Mouse (Mus musculus): ENCODE measurements at regions not wholly inside any gene's neighbourhood (a gene's known extent, or its start where the extent isn't known, plus 50 kb on each side); places are given as distances from the start of the nearest gene placed in this dataset.
A peak's percentile ranks its signal among the peaks of the same experiment; 100 is the strongest.

DNA sequence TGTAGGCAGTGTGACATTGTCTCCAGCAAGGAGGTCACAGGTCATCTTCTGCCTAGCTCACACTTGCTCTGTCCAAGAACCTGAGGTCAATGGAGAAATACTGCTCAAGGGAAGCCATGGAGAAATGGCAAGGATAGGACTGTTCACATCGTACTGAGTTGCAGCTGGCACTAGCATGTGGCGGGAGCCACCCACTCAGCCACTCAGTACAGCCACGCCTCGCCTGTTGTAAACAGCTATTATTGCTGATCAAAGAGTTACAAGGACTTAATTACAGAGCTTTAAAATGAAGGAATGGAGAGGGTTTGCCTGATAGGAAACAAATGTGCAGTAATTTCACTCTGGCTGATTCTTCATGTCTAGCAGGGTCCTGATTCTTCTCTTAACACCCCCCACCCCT is 64.8 kb downstream of the Dll1 start:
- DNase-seq (ENCODE audit: low read depth, low spot score), result no peak

DNA sequence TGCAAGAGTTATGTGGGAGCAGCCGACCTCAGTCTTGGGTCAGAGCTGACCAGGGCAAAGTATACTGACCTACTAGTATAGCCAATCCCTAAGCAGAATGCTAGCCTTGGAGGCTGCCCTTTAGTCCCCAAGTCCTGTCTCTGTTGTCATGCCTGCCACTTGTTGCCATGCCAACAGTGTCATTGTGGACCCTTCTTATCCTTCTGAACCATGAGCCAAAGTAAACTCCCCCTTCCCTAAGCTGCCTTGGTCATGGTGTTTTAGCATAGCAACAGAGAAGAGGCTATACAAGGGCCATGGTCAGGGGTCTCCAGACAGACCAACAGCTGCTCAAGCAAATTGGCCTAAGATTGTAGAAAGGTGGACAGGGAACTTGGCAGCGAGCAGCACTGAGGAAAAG is 66.2 kb downstream of the Dll1 start:
- peak; percentile 8 for DNase-seq (ENCODE audit: low read depth, low spot score)

DNA sequence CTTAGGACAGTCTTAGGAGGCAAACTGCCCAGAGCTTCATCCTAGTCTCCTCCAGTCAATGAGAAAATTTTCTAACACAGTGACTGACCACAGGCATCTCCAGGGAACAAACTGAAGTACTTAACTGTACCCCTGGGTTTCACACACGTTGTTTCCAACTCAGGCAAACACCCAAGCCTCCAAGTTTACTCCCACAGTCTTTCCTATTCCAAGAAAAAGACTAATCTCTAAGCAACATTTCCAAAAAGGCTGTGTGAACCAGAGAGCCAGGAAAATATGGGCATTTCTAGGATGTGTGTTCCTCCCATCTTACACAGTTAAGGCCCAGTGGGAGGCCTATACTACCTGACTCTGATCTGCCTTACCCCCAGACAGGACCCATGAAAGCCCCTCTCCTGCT is 74.6 kb downstream of the Dll1 start:
- no peak for DNase-seq (ENCODE audit: low read depth, low spot score)

DNA sequence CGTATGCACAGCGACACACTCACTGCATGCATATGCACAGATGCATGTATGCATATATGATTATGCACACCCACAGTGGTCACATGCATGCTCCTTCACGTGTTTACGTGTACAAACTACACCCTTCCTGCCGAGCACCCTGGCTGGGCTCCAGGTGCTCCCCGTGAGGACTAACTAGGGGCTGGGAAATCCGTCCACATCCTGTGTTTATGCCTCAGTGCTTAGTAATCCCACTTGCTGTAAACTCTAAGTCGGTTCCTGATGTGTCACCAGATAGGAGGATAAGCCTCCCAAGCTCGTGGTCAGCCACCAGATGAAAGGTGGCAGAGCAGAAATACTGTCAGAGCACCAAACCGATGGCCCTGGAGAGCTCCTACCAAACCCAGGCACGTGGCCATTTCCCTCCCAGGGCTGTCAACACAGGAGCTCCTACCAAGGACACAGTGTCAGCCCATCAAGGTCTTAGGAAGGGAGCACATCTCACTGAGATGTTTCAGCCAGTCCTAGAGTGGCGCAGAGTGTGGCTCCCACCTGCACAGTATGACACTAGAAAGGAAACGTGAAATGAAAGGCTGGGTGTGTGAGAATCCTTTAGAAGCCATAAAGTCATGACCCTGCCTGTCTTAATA is 76.8 kb downstream of the Dll1 start:
- DNase-seq (ENCODE audit: low read depth, low spot score), result no peak

DNA sequence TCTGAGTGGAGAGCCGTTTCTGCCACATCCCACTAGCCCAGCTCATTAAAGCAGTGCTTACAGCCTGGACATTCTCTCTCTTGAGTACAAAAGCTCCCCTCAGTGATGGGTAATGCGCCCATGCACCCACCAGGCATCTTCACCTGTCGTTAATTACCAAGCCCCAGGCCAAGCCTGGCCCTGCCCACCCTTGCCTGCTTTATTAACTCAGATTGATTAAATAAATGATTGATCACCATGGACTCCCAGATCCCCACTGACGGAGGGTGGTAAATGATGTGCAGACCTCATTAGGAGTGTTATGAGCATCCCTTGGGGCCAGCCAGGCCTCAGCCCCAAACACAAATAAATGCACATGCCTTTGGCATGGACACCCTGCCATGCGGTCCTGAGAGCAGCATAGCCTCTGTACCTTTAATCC is 82.5 kb downstream of the Dll1 start:
- no peak for DNase-seq (ENCODE audit: low read depth, low spot score)

DNA sequence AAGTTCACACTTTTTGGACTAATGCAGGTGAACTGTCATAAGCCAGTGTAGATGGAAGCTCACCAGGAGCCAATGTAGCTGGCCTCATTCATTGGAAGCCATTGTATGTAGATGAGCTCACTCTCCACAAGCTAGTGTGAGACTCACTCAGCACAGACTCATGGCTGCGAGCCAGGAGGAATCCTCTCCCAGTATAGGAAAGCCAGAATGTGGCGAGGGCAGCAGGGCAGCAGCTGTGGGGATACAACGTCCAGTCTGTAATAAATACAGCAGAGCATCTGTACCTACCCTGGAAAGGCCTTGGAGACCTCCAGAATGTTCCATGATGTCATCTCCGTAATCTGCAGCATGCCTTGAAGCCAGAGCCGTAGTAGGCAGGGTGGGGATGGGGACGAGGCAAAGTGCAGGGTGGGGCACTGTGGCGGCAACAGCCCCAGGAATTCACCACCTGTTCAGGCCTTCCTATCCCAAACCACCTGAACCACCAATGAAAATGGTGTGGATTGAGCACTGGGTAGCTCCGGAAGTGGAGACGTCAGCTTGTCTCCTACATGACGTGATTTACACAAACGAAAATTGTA is 84.1 kb downstream of the Dll1 start:
- DNase-seq (ENCODE audit: low read depth, low spot score), result no peak

DNA sequence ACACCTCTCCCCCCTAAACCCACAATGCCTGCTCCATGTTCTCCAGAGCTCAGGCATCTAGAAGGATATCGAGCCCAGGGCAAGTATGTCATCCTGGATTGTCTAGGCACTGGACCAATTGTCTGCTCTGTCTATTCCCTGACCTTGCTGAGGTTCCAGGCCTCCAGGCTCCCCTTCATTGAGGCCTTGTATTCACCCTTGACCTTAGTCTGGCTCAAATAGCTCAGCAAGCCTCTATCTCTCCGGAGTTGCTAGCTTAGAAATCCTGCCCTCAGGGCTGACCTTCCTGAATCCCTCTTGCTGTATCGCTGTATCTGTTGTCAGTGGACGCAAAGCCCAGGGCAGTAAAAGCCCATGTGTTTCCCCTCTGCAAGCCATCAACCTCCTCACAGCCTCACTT is 85.0 kb downstream of the Dll1 start:
- DNase-seq (ENCODE audit: low read depth, low spot score), result no peak

DNA sequence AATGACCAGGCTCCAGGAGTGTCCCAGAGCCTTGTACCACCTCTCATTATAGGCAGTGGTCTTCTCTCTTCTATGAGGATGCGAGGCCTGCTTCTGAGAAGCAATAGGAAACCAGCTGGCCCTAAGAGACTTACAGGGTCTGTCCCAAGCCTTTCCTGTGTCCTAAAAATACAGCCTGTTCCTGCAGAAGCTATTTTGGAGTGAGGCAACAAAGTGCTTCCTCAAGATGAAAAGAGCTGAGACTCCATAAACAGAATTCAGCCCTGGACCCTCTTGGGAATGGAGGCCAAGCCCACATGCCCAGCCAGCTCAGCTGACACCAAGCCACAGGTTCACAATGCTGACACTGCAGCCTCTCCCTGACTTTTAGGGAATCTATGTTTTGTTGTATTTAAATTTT is 86.3 kb downstream of the Dll1 start:
- no peak for DNase-seq (ENCODE audit: low read depth, low spot score)

DNA sequence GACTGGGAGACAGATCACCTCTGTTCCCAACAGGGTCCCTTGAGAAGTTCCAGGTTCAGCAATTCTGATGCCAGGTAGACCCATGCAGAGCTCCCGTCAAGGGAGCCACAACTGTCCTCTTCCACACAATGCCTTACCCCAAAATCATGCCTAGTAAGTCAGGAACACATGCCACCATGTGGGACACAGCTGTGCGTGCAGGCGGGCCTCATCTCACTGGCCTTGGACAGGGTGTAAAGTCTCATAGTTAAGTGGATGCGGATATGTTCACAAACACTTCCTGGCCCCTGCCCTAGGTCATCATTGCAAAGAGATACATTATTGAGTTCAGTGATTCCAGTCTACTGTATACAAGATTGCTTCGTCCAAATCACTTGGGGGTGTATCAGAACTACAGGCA is 87.6 kb downstream of the Dll1 start:
- no peak for DNase-seq (ENCODE audit: low read depth, low spot score)

DNA sequence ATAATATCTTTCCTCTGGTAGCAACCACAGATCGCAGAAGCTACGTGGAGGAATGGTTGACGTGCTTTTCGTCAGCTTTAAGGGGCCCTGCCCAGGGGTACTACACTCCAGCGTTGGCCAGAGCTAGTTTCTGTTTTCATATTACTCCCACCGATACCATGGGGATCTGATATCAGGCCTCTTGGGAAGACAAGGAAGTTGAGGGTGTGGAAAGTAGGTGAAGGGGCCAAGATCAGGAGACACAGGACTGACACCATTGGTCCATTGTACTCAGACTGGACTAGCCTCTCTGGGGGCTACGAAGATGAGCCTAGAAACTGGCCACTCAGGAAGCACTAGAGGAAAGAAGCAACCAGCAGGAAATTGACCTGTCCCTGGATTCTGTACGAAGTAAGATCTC is 88.0 kb downstream of the Dll1 start:
- DNase-seq (ENCODE audit: low read depth, low spot score), result no peak

DNA sequence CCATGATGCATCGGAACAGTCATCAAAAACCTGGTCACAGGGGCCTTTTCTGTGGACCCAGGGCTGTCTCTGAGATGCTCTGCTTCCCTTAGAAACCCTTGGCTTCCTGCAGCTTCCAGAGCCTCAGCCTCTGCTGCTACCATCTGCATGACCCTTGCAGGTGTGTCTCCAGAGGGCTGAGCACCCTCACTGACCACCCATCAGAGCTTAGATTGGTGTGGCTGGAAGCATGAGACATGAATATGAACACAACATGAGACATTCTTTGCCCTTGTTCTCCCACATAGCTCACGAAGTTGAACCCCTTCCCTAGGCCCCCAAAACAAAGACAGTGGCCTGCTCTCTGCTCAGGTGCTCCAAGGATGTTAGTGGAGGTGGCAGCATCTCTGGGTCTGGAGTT is 90.1 kb downstream of the Dll1 start:
- no peak for DNase-seq (ENCODE audit: low read depth, low spot score)

DNA sequence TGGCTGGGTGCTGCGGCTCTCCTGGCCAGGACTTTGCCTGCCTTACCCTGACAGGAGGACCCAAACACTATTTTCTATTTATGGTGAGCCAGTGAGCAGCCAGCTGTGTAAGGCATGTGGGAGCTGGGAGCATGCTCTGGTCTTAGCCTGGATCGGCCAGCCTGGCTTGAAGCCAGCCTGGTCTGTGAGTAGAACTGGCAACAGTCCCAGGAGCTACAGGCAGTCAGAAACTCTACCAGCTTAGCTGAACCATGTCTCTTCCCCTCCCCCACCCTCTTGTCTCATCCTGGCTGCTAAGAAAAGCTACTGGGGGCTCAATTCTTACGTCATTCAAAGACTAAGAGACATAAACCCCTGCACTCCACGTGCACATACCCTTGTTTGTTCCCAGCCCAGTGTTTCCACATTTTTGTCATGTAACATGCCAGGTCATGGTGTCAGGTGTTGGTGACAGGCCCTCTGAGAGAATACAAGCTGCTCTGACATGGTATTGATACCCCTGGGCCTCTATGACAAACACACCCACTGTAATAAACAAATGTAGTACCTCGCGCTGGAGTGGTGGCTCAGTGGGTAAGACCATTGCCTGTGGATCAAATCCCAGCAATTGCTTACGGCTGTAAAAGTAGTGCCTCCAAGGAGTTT is 91.2 kb downstream of the Dll1 start:
- DNase-seq (ENCODE audit: low read depth, low spot score), result no peak

DNA sequence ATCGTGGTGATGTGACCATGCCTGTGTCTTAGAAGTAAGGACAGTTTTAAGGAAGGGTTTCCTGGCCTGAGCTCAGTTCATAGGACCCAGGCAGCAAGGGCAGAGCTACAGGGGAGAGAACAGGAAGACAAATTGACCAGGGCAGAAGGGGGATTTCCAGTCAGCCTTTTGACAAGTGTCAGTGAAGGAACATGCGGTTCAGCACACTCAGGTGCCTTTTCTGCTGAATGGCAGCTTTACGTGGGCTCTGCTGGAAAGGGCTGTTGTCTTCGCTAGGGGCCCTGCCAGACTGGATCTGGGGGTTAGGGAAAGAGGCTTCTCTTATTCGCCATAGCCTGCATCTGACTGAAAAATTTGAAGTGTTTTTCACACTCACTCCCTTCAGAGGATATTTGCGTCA is 106.8 kb downstream of the Dll1 start:
- no peak for DNase-seq (ENCODE audit: low read depth, low spot score)

DNA sequence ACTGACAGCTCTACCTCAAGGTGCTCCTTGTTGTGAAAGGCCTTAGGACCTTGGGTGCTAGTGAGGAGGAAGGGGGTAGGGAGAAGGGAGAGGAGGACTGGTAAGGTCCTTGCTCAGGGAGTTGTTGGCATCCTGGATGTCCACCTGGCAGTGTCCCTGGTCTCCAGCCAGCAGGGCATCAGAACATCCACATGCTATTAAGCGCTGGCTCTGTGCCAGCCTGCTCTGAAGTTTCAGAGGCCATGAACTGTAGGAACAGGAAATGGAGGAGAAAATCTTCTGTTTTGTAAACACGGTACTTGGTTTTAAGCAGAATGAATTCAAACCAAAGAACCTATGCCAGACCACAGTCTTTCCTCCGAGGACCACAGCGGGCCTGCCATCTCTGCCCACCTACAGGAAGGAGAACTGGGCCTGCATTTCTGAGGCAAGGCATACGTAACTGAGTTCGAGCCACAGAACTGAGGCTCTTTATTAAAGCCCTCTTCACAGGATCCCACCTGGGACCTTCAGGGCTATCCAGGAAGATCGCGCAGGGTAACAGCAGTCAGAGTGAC is 107.5 kb downstream of the Dll1 start:
- DNase-seq (ENCODE audit: low read depth, low spot score), result no peak

DNA sequence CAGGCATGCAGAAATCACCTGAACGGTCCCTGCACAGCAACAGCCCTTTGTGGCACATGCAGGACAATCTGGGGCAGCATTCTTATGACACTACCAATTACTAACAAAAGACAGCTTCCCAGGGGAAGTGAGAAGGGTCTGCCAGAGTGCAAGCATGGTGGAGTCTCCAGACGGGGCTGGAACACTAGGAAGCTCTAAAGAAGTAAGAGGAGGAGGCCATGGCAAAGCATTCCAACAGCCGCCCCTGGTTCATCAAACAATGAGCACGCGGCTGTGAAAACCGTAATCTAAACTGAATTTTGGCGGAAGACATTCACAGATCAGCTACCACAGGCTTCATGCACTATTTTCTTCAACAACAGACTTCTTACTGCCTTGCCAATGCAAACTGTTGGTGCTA is 109.0 kb downstream of the Dll1 start:
- DNase-seq (ENCODE audit: low read depth, low spot score), result no peak

DNA sequence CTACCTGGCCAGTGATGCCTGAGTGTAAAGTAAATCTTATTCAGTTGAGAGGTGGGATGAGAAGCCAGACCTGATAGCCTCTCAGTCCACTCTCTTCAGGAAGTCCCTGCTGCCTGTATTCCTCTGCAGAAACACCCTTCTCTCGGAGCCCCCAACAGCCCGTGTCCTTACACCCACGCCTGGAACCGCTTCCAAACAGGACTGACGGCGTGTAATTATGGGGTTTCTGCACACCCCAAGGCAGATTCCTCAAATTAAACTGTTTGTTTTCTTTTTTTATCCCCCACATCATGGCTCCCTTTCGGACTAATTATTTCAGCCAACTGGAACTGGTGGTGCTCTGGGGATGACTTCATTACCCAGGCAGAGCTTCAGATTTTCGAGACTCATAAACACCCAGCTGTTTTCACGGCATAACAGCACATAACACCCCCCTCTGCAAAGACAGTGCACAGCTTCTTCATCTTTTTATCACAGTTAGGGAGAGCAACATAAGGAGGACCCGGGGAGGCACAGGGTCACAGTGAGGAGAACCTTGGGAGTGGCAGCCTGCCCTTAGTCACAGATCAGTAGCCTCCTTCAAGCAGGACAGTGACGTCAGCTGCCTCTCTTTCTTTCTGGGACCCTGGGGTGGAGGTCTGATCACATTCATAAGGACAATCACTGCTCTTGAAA is 117.1 kb downstream of the Dll1 start:
- DNase-seq (ENCODE audit: low read depth, low spot score), result no peak

DNA sequence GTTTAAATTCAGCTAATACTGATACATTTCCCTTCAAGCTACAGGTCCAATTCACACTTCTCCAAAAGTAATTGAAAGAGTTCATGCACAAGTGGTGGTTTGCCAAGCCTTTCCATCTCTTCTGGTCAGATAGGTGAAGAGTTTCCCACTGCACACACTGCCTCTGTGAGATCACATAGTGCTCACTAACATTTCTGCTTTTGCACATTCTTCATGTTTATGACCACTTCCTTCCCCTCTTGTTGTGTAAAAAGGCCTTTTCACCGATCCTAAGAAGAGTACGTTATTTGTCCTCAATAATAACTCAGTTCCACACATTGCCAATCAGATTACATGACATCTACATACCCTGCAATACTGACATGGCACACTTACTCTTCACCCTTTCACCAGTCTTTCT is 120.8 kb downstream of the Dll1 start:
- DNase-seq (ENCODE audit: low read depth, low spot score), result no peak

DNA sequence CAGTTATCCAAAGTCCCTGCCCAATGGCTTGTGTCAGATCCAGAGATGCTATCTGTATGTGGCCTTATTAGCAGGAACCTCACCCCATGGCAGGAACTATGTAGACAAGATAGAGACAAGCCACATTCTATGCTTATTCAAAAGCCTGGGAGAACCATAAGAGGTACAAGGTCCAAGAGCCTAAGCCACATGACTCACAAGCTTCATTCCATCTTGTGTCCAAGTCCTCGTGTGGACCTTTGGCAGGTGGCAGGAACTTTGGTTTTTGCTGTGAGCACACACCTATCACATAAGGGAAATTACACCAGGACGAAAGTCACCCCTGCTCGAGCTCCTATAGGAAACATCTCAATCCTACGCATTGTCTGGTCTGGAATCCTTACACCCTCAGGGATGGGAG is 122.9 kb downstream of the Dll1 start:
- DNase-seq (ENCODE audit: low read depth, low spot score), result no peak

DNA sequence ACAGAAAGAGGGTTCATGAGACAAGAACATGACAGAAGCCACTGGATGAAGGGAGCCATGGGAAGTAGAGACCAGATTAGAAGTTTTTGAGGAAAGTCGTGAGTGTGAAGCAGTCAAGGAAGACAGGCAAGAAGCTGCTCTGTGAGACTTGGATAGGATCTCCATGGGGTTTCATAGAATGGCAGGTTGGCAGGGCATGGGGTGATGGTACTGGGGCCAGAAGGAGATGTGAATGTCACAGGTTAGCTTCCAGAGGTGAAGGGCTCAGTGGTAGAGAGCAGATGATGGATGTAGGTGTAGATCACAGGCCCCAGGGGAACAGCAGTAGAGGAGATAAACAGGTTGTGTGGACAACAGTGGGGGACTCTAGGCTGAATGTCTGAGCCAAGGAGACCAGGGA is 123.4 kb downstream of the Dll1 start:
- no peak for DNase-seq (ENCODE audit: low read depth, low spot score)

DNA sequence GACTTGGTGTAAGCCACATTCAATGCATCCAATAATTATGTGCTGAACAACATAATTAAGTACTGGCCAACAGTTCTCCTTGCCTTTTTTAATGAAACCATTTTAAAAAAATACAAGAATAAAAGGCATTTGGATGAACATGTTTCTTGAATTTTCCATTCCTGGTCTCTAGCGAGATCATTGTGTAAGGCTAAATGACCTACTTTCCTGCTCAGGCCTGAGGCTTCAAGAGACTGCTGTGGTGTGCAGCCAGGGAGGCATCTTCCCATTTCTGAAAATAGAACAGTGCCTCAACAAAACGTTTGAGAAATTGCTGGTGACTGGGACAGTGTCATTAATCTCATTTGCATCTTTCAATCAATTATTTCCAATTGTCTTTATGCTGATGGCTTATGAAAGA is 124.5 kb downstream of the Dll1 start:
- DNase-seq (ENCODE audit: low read depth, low spot score), result no peak

DNA sequence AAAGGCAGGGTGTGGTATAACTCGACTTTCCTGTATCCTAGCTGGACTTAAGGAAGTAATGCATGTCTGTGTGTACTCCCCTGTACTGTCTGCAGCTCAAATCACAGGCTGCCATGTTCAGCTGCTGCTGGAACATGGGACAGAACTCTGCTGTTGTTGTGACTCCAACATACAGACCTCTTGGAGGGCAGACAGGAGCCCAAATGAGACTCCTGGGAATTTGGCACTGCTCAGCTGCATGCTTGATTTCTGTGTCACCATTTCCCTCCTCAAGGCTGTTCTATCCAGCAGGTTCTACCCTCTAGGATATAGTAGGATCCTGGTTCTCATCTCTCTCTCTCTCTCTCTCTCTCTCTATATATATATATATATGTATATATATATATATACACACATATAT is 125.0 kb downstream of the Dll1 start:
- no peak for DNase-seq (ENCODE audit: low read depth, low spot score)

DNA sequence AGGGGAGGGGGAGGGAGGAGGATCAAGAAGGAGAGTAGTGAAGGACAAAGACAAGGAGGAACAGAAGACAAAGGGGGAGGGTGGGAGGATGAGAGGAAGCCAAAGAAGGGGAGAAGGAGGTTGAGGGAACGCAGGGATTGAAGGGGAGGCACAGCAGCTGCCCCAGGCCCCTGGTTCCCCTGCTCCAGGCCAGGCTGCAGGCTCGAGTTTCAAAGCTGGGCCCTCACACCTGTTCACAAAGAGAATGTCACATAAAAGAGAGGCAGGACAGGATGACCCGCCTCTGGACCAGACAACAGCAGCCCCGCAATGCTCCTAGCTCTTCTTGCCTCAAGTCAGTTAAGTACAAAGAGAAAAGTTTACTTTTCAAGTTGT is 128.3 kb downstream of the Dll1 start:
- no peak for DNase-seq (ENCODE audit: low read depth, low spot score)
